Mouse (Mus musculus): ENCODE data around the gene Mef2d.

The Mef2d gene

GRCm38 (mm10) chr3:88210918-88211317 is 68.7 kb downstream of the Mef2d start:
- no peak for DNase-seq

DNA sequence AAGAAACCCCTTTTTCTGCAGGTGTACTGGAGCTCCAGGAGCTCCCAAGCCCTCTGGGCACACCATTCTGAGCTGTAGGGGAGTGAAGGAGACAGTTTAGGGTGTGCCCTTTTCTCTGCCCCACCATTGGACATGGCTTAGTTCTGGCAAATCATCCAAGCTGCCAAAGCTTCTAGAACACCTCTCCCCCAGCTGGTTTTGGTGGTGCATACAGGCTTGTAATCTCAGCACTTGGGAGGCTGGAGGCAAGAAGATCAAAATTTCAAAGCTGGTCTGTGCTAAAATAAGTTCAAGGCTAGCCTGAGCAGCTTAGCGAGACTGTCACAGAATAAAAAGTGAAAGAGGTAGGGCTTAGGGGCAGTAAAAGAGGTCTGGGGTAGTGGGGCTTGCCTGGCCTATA is 70.2 kb downstream of the Mef2d start:
- no peak for DNase-seq

- DNase-seq = no peak
Observed at GRCm38 (mm10) chr3:88213019-88213418, 70.8 kb downstream of the Mef2d start.

GRCm38 (mm10) chr3:88214197-88214938 is 72.2 kb downstream of the Mef2d start:
- DNase-seq = no peak

GRCm38 (mm10) chr3:88214971-88215552 is 72.9 kb downstream of the Mef2d start:
- DNase-seq = peak in 1 of 2 experiments; percentile 11

DNA sequence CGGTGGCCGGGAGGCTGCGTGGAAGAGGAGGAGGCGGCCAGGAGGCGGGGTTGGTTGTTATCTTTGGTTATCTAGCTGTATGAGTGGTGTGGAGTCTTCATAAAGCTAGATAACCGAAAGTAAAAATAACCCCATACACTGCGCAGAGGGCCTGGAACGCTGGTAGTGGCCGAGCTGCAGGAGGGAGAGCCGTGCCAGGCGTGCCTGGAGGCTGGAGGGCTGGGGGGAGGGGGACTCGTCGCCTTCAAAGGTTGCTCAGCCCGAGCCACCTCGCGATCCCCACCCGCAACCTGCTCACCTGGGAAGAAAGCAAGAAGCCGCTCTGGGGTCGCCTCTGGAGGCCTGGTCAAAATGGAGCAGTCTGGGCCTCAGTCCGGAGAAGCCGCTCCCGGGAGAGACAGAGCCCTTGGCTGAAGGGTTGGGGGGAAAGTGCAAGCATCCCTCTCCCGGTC is 73.4 kb downstream of the Mef2d start:
- DNase-seq = no peak

DNA sequence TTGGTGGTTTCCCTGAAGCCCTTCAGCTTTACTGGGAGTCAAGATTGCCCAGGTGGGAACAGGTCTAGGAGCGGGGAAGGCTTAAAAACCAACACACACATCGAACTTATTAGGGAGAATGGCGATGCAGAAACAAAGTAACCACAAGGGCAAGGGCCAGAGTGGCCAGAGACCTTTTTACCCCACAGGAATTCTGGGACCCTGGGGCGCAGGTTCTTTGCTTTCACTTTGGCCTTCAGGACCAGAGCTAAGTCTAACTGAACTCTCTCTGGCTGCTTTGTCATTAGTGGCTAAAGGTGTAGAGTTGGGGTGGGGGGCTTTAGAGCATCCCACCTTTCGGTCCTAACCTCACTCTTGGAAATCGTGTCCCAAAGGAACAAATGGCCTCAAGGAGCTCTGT is 73.9 kb downstream of the Mef2d start:
- DNase-seq = no peak

- no peak for DNase-seq
Observed at GRCm38 (mm10) chr3:88216534-88217326, 74.6 kb downstream of the Mef2d start.

DNA sequence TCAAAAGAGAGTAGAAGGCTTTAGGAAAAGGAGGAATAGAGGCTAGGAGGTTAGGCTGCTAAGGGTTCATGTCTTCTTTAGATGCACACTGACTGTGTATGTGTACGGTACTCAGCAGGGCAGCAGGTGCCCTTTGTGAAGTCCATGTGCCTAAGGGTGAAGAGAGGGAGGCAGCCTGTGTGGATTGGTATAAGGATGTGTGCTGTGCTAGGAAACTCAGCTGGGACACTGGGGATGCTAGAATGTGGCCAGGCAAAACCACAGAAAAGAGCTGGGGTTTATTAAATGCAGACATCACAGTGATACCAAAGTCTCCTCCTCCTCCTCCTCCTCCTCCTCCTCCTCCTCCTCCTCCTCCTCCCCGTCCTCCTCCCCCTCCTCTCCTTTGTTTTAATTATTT is 75.5 kb downstream of the Mef2d start:
- no peak for DNase-seq

- no peak for DNase-seq
Observed at GRCm38 (mm10) chr3:88219940-88220339, 77.8 kb downstream of the Mef2d start.

DNA sequence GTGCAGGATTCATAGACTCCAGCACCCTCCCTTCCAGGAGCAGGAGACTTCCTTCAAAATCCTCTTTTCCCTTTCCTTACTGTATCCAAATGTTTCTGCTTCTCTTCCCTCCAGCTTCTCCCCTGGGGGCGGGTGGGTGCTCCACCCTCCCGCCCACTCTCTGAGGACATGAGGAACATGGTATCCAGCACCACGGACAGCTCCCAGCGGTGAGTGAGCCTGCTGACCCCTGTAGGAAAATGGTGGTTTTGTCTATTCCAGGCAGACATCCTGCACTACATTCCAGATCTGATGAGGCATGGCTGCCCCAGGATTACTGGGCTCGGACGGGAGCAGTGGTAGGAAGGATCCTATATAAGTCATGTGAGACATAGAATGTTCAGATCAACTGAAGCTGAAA is 78.7 kb downstream of the Mef2d start:
- DNase-seq = peak; percentile 71 to 91

All from kidney, postnatal 36 days (tissue).